Mouse (Mus musculus) induced T-regulatory cell, adult 2 months (primary cell): ENCODE results near the gene Nfe2l1.
"Not testable (repeated sequence)": the region's sequence is repeated elsewhere in the genome, so short reads cannot be mapped to it uniquely, and the experiment has no call there.

Experiments
- DNase-seq: peaks from one replicate; pipeline ENCODE4 v3.0.0-alpha.2; 2012; ENCODE audit warnings: low read depth

Nfe2l1 gene

GRCm38 (mm10) chr11:96829813-96830538 is at the start of gene Nfe2l1:
Nfe2l1 (minus strand) TSS chr11:96829968.
- DNase-seq = peak; percentile 98

GRCm38 (mm10) chr11:96879359-96879758 is 49.6 kb upstream of the Nfe2l1 start:
- DNase-seq = no peak

- no peak for DNase-seq
Observed at GRCm38 (mm10) chr11:96878715-96879114, 48.9 kb upstream of the Nfe2l1 start.

GRCm38 (mm10) chr11:96877071-96877470 is 47.3 kb upstream of the Nfe2l1 start:
- no peak for DNase-seq

- DNase-seq = no peak
Observed at GRCm38 (mm10) chr11:96876300-96877040, 46.7 kb upstream of the Nfe2l1 start.

- DNase-seq = peak; percentile 76
Observed at GRCm38 (mm10) chr11:96875745-96876144, 46.0 kb upstream of the Nfe2l1 start.

GRCm38 (mm10) chr11:96875270-96875669 is 45.5 kb upstream of the Nfe2l1 start:
- DNase-seq = no peak

- DNase-seq = no peak
Observed at GRCm38 (mm10) chr11:96873601-96874140, 43.9 kb upstream of the Nfe2l1 start.

- no peak for DNase-seq
Observed at GRCm38 (mm10) chr11:96872441-96873379, 42.9 kb upstream of the Nfe2l1 start.

- peak; percentile 85 for DNase-seq
Observed at GRCm38 (mm10) chr11:96867149-96867548, 37.4 kb upstream of the Nfe2l1 start.

- DNase-seq = no peak
Observed at GRCm38 (mm10) chr11:96863206-96863995, 33.6 kb upstream of the Nfe2l1 start.

- no peak for DNase-seq
Observed at GRCm38 (mm10) chr11:96862534-96862933, 32.8 kb upstream of the Nfe2l1 start.

- DNase-seq = peak; percentile 98
Observed at GRCm38 (mm10) chr11:96861878-96862289, 32.1 kb upstream of the Nfe2l1 start.

- no peak for DNase-seq
Observed at GRCm38 (mm10) chr11:96861446-96861845, 31.7 kb upstream of the Nfe2l1 start.

GRCm38 (mm10) chr11:96860564-96860963 is 30.8 kb upstream of the Nfe2l1 start:
- DNase-seq = peak; percentile 90

GRCm38 (mm10) chr11:96859635-96860034 is 29.9 kb upstream of the Nfe2l1 start:
- peak; percentile 80 for DNase-seq

- no peak for DNase-seq
Observed at GRCm38 (mm10) chr11:96857446-96857845, 27.7 kb upstream of the Nfe2l1 start.

GRCm38 (mm10) chr11:96849681-96850467 is 20.1 kb upstream of the Nfe2l1 start, which contains the start of gene Copz2:
Copz2 (plus strand) TSS chr11:96849870.
- DNase-seq = no peak

- DNase-seq = not testable (repeated sequence)
Observed at GRCm38 (mm10) chr11:96849145-96849544, 19.4 kb upstream of the Nfe2l1 start.

- no peak for DNase-seq
Observed at GRCm38 (mm10) chr11:96848694-96849093, 18.9 kb upstream of the Nfe2l1 start.
